Mouse (Mus musculus) gastrocnemius, adult 2 months (tissue): ENCODE results near the gene Bcap29. TPM values are rescaled to one million over a fixed set of nuclear protein-coding genes. Genes with fewer than 3 reads are reported as not detected.
A peak's percentile ranks its signal among the peaks of the same experiment; 100 is the strongest.
"Not testable (repeated sequence)": the region's sequence is repeated elsewhere in the genome, so short reads cannot be mapped to it uniquely, and the experiment has no call there.

ENCODE experiments used
- DNase-seq: peaks from one replicate; pipeline ENCODE4 v3.0.0; 2022
- H3K27ac ChIP-seq: fragments of 200-600 bp; 2 replicates; pipeline ENCODE4 v1.8.1; 2022; ENCODE audit warnings: mild to moderate bottlenecking
- H3K4me3 ChIP-seq: fragments of 200-600 bp; 2 replicates; pipeline ENCODE4 v1.8.1; 2022; ENCODE audit warnings: mild to moderate bottlenecking, moderate library complexity
- CTCF ChIP-seq: fragments of 200-600 bp; IDR thresholded peaks from 2 replicates; pipeline ENCODE4 v1.8.1; 2022; ENCODE audit warnings: antibody characterized with exemption, mild to moderate bottlenecking, moderate library complexity
- intact Hi-C: fragments of 180-260 bp; cut with DNase I; formaldehyde crosslinking; loops from one replicate; pipeline ENCODE4 v1.15.1; 2025
- long read RNA-seq, 2 experiments: library from polyadenylated mRNA; stranded (forward); transcript quantifications; one replicate each; pipeline ENCODE4 v2.0.0; 2021
- total RNA-seq, 2 experiments: library from RNA; stranded (reverse); gene quantifications; 2 replicates each; pipeline ENCODE4 v1.2.3; 2021

The Bcap29 gene
- total RNA-seq: 10 to 100 TPM; 29.3 to 29.8 TPM
- long read RNA-seq, experiment 1, full-length matches to known transcripts: 63 of 68 reads
- long read RNA-seq, experiment 1, partial matches to known transcripts: 0 of 68 reads
- long read RNA-seq, experiment 1, other reads (novel, unspliced or antisense): 5 of 68 reads
- long read RNA-seq, experiment 2, full-length matches to known transcripts: 54 of 56 reads
- long read RNA-seq, experiment 2, partial matches to known transcripts: 0 of 56 reads
- long read RNA-seq, experiment 2, other reads (novel, unspliced or antisense): 2 of 56 reads

DNA sequence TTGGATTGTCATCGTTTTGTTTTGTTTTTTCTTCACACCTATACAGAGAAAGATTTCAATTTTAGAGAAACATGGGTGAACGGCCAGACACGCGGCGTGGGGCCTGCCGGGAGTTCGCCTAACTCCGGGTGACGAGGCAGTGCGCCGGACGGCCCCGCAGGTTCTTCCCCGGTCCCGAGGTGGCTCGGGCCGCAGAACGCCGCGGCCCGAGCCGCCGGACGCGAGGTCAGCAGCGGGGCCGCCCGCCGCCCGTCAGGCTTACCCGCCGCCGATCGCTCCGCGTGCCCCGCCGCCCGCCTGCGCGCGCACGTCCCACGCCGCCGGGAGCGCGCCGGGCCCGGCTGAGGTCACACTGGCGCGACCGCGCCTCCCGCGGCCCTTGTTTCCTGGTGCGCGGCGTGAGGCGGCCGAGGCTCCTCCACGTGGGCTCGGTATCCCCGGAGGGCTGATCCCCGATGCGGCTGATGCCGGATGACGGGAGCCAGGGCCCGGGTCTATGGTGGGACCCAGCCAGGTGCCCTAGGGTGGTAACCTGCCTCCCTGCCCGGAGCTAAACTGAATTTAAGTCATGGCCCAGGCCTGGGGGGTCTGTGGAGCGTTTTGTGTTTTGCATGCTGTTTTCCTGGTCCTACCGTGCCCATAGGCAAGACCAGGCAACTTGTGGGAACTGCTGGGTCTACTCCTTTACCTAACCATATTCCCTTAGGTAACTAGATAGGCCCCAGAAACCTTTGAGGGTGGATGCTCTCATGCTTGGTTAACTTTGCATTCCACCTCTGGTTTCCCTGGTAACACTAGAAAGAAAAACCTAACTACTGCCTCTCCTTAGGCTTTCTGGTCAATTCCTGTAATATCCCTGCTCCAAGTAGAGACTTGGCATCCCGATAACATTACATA is at the start of gene Bcap29:
Gene Bcap29, minus strand, starts transcription at position 316 of the 897 bp plus-strand sequence.
- intact Hi-C loops: loop anchor here (1.0 to 10.0 kb wide), 3 partner anchors 20 to 290 kb away; partner anchors contain the start of genes Cbll1, Cog5 and Dus4l

DNA sequence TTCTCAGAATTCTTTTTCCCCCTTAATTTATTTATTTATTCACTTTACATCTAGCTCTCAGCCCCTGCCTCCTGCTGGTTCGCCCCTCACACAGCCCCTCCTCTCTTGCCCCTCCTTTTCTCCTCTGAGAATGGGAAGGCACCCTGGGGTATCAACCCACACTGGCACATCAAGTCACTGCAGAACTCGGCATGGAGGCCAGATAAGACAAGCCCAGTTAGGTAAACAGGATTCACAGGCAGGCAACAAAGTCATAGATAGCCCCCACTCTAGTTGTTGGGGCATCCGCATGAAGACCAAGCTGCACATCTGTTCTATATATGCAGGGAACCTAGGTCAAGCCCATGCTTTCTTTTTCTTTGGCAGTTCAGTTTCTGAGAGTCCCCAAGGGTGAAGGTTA is 32.7 kb upstream of the Bcap29 start:
- TF ChIP-seq CTCF: no peak
- DNase-seq: no peak
- intact Hi-C loops: no loop called here
- no peak overlapping the region for H3K27ac ChIP-seq
- no peak overlapping the region for H3K4me3 ChIP-seq

More for the DNA sequence above, at the start of gene Bcap29:
- no peak for TF ChIP-seq CTCF
- DNase-seq: peak; percentile 91
- peak within 1 kb of the TSS; percentile 85 for H3K4me3 ChIP-seq
- peak within 1 kb of the TSS; percentile 94 for H3K27ac ChIP-seq

DNA sequence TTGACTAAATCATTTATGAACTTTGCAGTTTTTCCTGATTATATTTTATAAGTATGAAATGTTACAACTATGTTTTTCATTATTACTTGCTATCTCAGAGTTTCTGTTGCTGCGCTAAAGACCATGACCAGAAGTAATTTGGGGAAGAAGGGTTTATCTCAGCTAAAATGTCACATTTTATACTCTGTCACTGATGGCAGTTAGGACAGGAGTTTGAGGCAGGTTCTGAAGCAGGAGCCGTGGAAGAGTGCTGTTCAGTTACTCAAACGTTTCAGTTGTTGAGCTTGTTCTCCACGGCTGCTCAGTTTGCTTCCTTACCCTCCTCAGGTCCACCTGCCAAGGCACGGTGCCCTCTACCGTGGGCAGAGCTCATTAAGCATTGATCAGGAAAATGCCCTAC is 31.5 kb upstream of the Bcap29 start:
- no peak overlapping the region for H3K4me3 ChIP-seq
- intact Hi-C loops: no loop called here
- TF ChIP-seq CTCF: no peak
- DNase-seq: no peak
- no peak overlapping the region for H3K27ac ChIP-seq

DNA sequence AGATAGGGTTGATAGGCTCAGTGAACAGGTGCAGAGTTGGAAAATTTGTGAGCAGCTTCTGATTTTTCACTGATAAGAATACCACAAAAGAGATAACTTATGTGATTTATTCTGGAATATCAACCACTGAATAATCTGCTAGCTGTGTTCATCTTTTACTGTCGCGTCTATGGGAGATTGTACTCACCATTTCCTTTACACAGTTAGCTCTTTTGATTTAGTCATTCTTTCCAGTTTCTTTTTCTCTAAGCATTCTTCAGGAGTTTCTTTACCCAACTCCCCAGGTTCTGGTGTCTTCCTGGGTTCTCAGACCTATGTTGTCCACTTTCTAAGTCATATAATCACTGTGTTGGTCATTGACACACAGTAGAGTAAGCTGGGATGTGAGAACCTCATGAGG is 22.4 kb upstream of the Bcap29 start:
- Histone ChIP-seq H3K4me3 (no peak overlapping the region), H3K27ac (no peak overlapping the region)
- intact Hi-C loops: loop anchor here (5.0 kb wide), 1 partner anchor 150 kb away; no protein-coding TSS in a partner anchor
- no peak for DNase-seq
- no peak for TF ChIP-seq CTCF

DNA sequence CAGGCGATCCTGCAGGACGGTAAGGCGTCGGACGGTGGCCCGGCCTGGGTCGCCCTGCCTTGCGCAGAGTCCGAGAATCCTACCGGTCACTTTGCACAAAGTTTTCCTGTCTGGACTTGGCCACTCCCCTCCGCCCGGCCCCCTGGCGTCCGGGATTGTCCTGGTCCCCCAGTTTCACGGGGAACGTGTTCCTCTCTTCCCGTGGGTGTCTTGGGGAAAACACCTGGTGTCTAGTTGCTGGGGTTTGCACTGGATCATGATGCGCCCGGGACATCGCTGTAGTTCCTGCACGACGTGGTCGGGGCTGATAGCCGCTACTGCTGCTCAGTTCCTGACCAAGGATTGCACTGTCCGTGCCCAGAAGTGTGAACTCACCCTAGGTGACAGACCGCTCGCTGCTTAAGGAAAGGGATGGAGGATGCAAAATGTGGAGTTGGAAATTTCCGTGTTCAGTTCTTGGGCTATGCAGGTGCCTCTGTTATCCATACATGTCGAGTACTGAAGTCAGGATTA is 20.6 kb upstream of the Bcap29 start:
- no peak for DNase-seq
- TF ChIP-seq CTCF: peak; percentile 66
- Histone ChIP-seq H3K27ac (peak overlapping the region; percentile 98), H3K4me3 (peak overlapping the region; percentile 96)
- intact Hi-C loops: loop anchor here (1.0 to 5.0 kb wide), 2 partner anchors 20 to 148 kb away; no protein-coding TSS in a partner anchor

DNA sequence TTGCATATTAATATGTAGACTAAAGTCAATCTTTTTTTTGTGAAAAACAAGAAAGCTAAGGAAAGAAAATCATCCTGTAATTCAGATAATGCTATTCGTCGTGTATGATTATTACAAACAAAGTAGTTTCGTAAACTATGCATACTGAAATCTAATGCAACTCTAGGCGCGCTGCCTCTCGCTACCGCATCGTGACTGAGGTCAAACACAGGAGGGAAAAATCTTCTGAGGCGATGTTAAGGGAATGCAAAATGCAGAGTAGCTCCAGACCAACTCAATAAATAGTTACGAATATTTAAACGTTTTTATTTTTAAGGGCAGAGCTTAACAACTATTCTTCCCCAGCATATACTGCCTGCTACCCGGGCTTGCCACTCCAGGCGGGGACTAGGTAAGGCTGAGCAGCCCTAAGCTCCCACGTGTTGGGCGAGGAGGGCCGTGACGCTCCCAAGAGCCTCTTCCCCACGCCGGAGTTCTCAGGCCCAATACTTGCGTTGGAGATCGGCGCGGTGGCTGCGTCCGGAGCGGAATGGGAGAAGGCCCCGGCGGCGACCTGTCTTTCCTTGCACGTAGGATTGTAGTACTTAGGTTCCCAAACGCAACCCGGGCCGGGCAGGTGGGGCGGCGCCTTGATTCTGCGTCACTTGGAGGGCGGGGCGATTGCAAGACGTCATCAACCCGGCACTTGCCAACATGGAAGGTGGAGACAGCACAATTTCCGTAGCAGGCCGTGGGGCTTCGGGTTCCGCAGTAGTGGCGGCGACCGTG is 19.9 kb upstream of the Bcap29 start, which contains the start of the genes Dus4l and Cog5:
Gene Dus4l, minus strand, starts transcription at position 630 of the 768 bp plus-strand sequence.
Gene Cog5, plus strand, starts transcription at position 673 of the 768 bp plus-strand sequence.
- peak within 1 kb of the TSS; percentile 98 for H3K27ac ChIP-seq
- TF ChIP-seq CTCF: no peak
- peak within 1 kb of the TSS; percentile 96 for H3K4me3 ChIP-seq
- intact Hi-C loops: loop anchor here (1.0 kb wide), 1 partner anchor 19 kb away; no protein-coding TSS in a partner anchor
- DNase-seq: peak; percentile 95

DNA sequence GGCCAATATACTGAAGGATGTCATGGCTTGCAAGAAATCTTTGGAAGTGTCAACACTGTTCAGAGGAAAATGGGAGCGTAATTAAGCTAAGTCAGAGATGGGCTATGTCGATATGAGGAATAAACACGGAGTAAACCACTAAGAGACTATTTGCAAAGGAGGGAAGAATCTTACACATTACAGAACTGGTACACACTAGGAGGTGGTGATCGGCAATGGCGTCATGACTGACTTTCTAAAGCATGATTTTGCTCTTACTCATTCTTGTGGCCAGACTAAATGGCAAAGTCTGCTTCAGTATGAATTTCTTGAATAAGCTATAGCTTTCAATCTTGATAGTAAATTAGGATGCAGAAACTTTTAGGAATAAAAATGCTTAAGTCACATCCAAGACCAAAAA is 19.2 kb upstream of the Bcap29 start:
- Histone ChIP-seq H3K27ac (peak overlapping the region; percentile 98; the same call in 1 of the 2 replicates), H3K4me3 (peak overlapping the region; percentile 96)
- DNase-seq: no peak
- intact Hi-C loops: loop anchor here (1.0 kb wide), 1 partner anchor 18 kb away; no protein-coding TSS in a partner anchor
- TF ChIP-seq CTCF: no peak

DNA sequence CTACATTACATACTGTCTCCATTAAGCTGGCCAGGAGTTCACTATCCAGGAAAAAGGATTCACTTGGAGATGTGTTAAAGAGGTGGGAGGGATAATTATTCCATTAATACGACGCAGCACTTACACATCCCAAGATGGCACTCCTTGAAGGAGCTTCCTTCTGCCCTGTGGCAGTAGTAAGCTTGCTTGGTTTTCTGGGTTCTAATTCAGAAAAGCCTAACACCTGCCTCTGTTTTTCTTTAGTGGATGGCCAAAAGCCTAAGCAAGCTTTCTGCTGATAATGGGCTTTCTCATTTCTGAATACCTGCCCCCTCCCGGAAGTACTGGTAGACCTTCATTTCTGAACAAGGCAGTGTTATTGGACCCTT is 766 bp upstream of the Bcap29 start:
- no peak for DNase-seq
- intact Hi-C loops: loop anchor here (1.0 to 10.0 kb wide), 3 partner anchors 19 to 290 kb away; partner anchors contain the start of genes Cbll1, Cog5 and Dus4l
- H3K4me3 ChIP-seq: peak overlapping the region; percentile 85
- TF ChIP-seq CTCF: no peak
- peak overlapping the region; percentile 94; the same call in 1 of the 2 replicates for H3K27ac ChIP-seq

DNA sequence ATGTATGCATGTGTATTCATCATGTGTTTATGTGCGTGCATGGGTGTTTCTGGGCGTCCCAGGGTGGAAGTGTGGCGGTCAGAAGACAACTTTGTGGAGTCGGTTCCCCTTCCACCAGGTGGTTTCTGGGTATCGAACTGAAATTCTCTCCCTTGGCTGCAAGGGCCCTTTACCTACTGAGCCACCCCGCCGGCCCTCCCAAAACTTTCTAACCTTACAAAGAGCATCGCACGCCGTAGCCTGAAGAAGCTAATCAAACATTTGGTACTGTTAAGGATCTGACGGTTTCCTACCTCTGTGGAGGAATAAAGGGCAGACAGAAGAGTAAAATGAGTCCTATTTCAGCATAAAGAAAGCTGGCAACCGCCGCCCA is 502 bp downstream of the Bcap29 start:
- peak overlapping the region; percentile 85 for H3K4me3 ChIP-seq
- no peak for TF ChIP-seq CTCF
- intact Hi-C loops: loop anchor here (2.0 to 10.0 kb wide), 2 partner anchors 135 to 291 kb away; partner anchors contain the start of gene Cbll1
- H3K27ac ChIP-seq: peak overlapping the region; percentile 94
- DNase-seq: peak; percentile 27

DNA sequence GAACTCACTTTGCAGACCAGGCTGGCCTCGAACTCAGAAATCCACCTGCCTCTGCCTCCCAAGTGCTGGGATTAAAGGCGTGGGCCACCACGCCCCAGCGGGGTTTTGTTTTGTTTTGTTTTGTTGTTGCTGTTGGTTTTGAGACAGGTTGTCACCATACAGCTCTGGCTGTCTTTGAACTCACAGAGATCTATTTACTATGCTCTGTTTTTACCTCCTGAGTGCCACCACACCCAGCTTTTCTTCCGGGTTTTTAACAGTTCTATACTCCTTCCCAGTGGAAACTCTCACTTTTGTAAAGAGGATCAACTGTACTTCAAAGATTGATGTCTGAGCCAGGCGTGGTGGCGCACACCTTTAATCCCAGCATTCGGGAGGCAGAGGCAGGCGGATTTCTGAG is 6.1 kb downstream of the Bcap29 start:
- H3K4me3 ChIP-seq, DNase-seq, intact Hi-C loops, H3K27ac ChIP-seq: not testable (repeated sequence)

DNA sequence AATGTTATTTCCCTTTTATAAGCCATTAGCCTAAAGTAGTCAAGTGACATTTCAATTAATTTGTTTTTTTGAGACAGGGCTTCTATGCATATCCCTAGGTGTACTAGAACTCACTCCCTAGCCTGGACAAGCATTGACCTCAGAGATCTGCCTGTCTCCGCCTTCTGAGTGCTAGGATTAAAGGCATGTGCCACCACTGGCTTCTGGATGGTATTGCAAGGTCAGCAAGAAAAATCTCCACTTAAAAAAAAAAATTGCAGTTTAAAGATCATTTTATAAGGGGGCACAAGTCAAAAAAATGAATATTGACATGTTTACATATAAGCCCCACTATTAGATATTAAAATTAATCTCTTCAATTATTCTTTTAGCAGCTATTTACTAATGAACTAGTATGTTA is 9.4 kb downstream of the Bcap29 start:
- intact Hi-C loops: no loop called here
- DNase-seq: no peak
- no peak overlapping the region for H3K4me3 ChIP-seq
- no peak for TF ChIP-seq CTCF
- H3K27ac ChIP-seq: no peak overlapping the region

DNA sequence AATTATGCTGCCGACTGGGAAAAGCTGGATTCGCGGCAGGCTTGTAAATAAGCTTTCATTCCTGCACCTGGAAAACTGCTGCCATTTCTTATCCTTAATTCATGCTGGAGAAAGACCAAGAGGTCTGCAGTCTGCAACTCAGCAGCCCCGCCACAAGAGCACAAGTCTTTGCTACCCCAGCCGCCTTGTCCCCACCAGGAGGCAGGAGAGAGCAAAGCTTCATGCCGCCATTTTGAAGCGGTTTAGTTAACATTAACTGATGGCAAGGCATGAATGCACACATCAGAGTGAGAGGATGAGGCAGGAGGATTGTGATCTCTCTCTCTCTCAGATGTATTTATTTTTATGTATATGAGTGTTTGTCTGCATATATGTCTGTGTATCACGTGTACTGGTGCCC is 14.4 kb downstream of the Bcap29 start:
- intact Hi-C loops: no loop called here
- Histone ChIP-seq H3K27ac (no peak overlapping the region), H3K4me3 (no peak overlapping the region)
- peak; percentile 14; the same call in 1 of the 2 replicates for TF ChIP-seq CTCF
- no peak for DNase-seq
